Mouse (Mus musculus) heart, postnatal 36 days (tissue): Measurements from ENCODE around the gene Bcas3. TPM values are rescaled to one million over a fixed set of nuclear protein-coding genes. Genes with fewer than 3 reads are reported as not detected.
A peak's percentile ranks its signal among the peaks of the same experiment; 100 is the strongest.
"Not testable (repeated sequence)": the region's sequence is repeated elsewhere in the genome, so short reads cannot be mapped to it uniquely, and the experiment has no call there.

ENCODE experiments used
- DNase-seq, 2 experiments: peaks; one replicate each; pipeline ENCODE4 v3.0.0; 2021 to 2022
- intact Hi-C: fragments of 180-260 bp; cut with DNase I; formaldehyde crosslinking; loops from one replicate; pipeline ENCODE4 v1.15.1; 2025
- total RNA-seq, 2 experiments: library from RNA; stranded (reverse); gene quantifications; 2 replicates each; pipeline ENCODE4 v1.2.3; 2021

The Bcas3 gene
- total RNA-seq, 2 experiments from 2014 or later, result 35.8 to 48.8 TPM

- intact Hi-C loops, result loop anchor here (1.0 to 5.0 kb wide), 2 partner anchors 51 to 353 kb away; no protein-coding TSS in a partner anchor
- peak; percentile 60 to 65 for DNase-seq
Measured at GRCm38 (mm10) chr11:85469526-85469925, 116.6 kb downstream of the Bcas3 start.

DNA sequence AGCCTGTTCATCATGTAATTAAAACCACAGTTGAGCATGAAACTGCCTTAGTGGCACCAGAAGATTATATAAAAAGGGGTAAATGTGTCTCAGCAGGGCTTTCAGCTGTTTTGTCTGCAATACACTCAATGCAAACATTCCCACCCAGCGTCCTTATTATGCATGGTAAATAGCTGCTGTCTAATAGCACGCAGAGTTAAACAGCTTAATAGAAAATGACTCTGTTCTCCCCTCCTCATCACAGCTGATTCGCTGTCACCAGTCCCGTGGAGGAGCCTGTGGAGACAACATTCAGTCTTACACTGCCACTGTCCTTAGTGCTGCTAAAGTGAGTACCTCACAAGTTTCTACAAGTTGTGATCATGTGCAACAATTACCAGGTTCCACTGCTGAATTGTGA lies 117.5 kb downstream of the Bcas3 start:
- intact Hi-C loops, result loop anchor here (1.0 to 10.0 kb wide), 3 partner anchors 372 to 704 kb away; no protein-coding TSS in a partner anchor
- DNase-seq, result no peak

- DNase-seq, result no peak
- intact Hi-C loops, result loop anchor here (5.0 to 10.0 kb wide), 2 partner anchors 498 to 700 kb away; no protein-coding TSS in a partner anchor
Measured at GRCm38 (mm10) chr11:85474326-85474725, 121.4 kb downstream of the Bcas3 start.

DNA sequence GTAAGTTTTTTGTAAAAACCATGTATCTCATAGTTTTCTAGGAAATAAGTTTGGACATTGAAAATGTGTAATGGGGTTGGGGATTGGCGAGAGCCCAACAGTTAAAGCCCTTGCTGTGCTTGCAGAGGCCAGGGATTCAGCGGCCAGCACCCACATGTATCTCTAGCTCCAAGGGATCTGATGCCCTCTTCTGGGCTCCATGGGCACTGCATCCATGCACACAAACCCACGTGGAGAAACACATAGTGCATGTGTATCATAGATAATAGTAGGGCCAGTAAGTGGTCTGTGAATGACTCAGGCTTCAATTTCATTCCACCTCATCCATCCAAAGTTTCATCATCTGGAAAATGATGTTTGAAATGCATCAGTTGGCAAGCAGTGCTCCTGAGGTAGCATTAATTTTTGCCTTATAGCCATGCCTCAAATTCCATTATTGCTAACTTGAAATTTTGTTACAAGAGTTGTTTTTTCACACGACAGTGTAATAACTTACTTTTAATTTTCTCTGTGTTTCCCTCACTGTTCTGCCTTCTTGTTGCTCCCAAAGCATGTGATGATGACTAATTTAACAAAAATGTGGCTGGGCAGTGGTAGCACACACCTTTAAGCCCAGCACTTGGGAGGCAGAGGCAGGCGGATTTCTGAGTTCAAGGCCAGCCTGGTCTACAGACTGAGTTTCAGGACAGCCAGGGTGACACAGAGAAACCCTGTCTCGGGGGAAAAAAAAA lies 129.9 kb downstream of the Bcas3 start:
- intact Hi-C loops, result no loop called here

GRCm38 (mm10) chr11:85485197-85485940 lies 132.4 kb downstream of the Bcas3 start:
- intact Hi-C loops, result no loop called here
- DNase-seq, result no peak

More for the DNA sequence above, 129.9 kb downstream of the Bcas3 start:
- peak in 1 of 2 experiments; percentile 24 for DNase-seq

- intact Hi-C loops, result no loop called here
Measured at GRCm38 (mm10) chr11:85487501-85487900, 134.5 kb downstream of the Bcas3 start.

DNA sequence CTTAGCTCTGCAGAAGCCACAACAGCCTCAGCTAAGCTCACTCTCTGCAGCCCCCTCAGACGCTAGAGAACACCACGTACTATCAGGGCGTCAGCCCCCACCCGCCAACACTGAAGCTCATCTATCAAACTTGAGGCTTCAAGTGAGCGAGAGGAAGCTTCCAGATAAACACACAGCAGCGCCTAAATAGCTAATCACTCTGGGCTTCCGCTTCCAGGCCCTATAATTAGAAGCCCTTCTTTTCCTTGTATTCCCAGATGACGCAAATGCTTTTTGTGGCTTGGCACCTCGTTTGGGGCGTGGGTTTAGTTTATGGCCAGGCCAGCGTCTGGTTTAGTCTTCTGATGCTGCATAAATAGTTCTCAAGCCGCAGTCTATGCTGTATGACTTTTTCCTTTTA lies 139.3 kb downstream of the Bcas3 start:
- intact Hi-C loops, result loop anchor here (2.0 kb wide), 1 partner anchor 29 kb away; no protein-coding TSS in a partner anchor

More at GRCm38 (mm10) chr11:85487501-85487900, 134.5 kb downstream of the Bcas3 start:
- no peak for DNase-seq

GRCm38 (mm10) chr11:85492666-85493065 lies 139.7 kb downstream of the Bcas3 start:
- DNase-seq, result no peak
- intact Hi-C loops, result loop anchor here (2.0 kb wide), 1 partner anchor 28 kb away; no protein-coding TSS in a partner anchor

More for the DNA sequence above, 139.3 kb downstream of the Bcas3 start:
- peak; percentile 77 to 78 for DNase-seq

DNA sequence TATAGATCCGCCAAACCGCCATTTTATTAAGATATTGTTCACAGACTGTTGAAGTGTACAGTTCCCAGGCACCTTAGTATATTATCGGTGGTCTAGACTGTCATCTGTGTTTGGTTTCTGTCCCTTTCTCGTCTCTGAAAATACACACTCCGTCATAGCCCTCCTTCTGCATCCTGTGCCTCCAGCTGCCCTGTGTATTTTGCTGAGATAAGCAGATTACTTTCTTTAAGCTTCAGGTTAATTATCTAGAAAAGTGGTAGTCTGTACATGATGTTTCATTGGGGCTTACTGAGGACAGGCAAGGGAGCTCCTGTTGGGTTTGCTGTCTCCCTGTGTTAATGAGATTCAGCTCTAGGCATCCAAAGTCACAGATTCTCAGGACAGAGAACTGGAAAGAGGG lies 146.6 kb downstream of the Bcas3 start:
- no peak for DNase-seq
- intact Hi-C loops, result no loop called here

DNA sequence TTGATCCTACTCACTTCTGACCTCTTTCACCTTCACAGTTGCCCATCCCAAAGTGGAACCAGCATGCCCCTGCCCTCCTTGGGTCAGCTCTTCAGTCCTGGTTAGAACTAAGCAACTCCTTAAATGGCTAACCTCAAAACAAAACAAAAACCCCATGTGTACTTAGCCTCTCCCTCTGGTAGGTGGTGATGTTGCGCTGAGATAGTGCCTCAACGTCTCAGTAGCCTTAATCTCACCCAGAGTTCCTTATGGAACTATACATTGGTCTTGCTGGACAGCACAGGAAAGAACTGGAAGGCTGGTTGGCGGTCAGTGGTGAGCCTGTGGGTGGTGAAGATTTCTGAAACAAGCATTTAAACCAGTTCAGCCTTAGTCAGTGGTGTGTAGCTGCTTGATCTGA lies 149.1 kb downstream of the Bcas3 start:
- intact Hi-C loops, result no loop called here
- DNase-seq, result no peak

- intact Hi-C loops, DNase-seq: not testable (repeated sequence)
Measured at GRCm38 (mm10) chr11:85504812-85505211, 151.8 kb downstream of the Bcas3 start.

GRCm38 (mm10) chr11:85505811-85506210 lies 152.8 kb downstream of the Bcas3 start:
- intact Hi-C loops, result no loop called here
- no peak for DNase-seq

- intact Hi-C loops, result no loop called here
- DNase-seq, result no peak
Measured at GRCm38 (mm10) chr11:85509334-85509733, 156.4 kb downstream of the Bcas3 start.

- no peak for DNase-seq
Measured at GRCm38 (mm10) chr11:85511270-85511904, 158.4 kb downstream of the Bcas3 start.

DNA sequence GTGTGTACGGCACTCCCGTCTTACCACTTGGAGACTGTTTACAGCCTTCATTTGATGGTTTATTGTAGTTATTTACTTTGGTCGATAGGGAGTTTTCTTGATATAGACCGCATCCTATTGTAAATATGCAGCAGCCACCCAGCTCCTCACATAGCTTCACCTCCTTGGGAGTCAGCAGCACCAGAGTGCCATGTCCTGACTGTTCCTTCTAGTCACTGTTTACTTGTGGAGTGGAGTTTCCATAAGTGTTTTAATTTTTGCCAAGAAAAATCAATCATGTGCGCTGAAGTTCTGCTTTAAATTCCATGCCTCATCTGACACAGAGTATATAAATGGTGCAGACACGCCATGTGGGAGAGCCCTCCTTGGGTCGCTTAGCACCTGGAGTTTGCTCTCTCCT lies 163.8 kb downstream of the Bcas3 start:
- intact Hi-C loops, result loop anchor here (5.0 kb wide), 2 partner anchors 134 to 326 kb away; no protein-coding TSS in a partner anchor

More at GRCm38 (mm10) chr11:85511270-85511904, 158.4 kb downstream of the Bcas3 start:
- intact Hi-C loops, result no loop called here

DNA sequence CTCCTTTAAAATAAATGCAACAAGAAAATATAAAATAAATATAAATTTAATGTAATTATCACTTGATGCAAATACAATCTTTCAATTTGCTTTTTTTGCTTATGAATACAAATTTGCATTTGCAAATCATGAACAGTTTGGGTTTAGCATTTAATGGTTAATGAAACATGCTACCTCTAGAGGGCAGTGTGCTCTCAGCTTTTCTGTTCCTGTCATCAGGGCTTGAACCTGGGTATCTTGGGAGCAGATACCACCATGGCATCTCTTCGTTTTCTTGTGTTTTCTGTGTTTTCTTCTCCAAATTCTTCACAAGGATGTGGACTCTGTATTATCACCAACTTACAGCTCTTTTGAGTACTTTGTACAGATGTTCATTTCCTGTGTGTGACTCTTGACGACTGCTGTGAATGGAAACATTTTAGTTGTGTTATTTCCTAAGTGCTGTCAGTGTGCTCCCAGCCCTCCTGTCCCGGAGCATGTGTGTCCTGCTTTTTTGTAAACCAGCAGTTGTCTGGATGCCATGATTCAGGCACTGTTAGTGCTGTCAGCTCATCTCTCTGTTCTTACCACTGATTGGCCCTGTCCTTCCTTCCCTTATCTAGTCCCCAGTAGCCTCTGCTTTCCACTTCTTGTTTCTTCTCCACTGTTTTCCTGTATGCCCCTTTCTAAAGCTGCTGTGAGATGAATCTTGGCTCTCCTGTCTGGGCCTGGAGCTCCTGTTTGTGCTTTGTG lies 165.2 kb downstream of the Bcas3 start:
- intact Hi-C loops, result loop anchor here (2.0 to 5.0 kb wide), 3 partner anchors 136 to 324 kb away; no protein-coding TSS in a partner anchor
- peak in 1 of 2 experiments; percentile 44 for DNase-seq

More for the DNA sequence above, 163.8 kb downstream of the Bcas3 start:
- no peak for DNase-seq

- DNase-seq, result peak in 1 of 2 experiments; percentile 18
- intact Hi-C loops, result loop anchor here (1.0 to 5.0 kb wide), 4 partner anchors 27 to 311 kb away; no protein-coding TSS in a partner anchor
Measured at GRCm38 (mm10) chr11:85520236-85520635, 167.3 kb downstream of the Bcas3 start.

DNA sequence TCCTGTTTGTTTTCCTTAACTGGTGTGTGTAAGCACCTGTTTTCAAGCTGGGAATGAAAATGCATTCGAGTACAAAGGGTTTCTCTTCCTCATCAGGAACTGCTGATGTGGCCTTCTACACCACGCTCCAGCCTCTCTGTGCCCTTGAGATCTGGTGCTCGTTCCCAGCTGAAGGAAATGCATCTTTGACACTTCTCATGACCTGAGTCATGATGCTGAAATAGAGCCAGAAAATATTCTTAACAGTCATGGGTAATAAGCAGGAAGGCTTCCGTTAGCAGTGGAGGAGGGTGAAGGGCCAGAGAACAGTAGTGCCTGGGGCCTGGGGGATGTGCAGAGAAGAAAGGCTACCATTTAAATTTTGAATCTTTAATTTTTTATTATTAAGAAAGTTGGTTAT lies 168.0 kb downstream of the Bcas3 start:
- intact Hi-C loops, result loop anchor here (1.0 to 5.0 kb wide), 4 partner anchors 28 to 310 kb away; no protein-coding TSS in a partner anchor
- peak in 1 of 2 experiments; percentile 15 for DNase-seq

DNA sequence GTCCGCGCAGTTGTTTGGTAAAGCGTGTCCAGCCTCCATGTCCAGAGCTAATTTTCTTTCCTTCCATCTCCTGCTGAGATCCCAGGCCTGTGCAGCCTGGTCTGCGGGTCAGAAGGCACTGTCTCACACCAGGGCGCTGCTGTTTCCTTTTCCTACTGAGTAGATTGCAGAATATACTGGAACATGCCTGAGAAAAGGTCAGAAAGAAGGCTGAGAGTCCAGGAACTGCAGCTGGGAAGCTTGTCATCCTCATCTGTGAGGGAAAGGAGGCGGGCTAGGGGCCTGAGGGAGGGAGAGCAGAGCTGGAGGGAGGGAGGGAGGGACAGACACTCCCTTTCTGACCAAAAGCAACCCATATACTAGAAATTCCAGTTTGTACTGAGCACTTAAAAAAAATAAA lies 170.7 kb downstream of the Bcas3 start:
- intact Hi-C loops, result loop anchor here (2.0 to 5.0 kb wide), 2 partner anchors 47 to 189 kb away; no protein-coding TSS in a partner anchor
- DNase-seq, result peak in 1 of 2 experiments; percentile 35
